Mouse (Mus musculus): ENCODE results near the gene Olfr201. TPM values are rescaled to one million over a fixed set of nuclear protein-coding genes. Genes with fewer than 3 reads are reported as not detected.

Olfr201 gene
- polyA plus RNA-seq, 1 experiment from 2014 or later, result not detected

Other genes with a start within 250 kb of the Olfr201 start
- gene Olfr186, start 242.3 kb downstream of the Olfr201 start, polyA plus RNA-seq (2015; fragmentation: Nextera tagmentation; extraction: Ambion mirVana), result not detected in 2 replicates
- gene Olfr187, start 232.9 kb downstream of the Olfr201 start, polyA plus RNA-seq (2015; fragmentation: Nextera tagmentation; extraction: Ambion mirVana), result not detected in 2 replicates
- gene Olfr190, start 194.6 kb downstream of the Olfr201 start, polyA plus RNA-seq (2015; fragmentation: Nextera tagmentation; extraction: Ambion mirVana), result not detected in 2 replicates
- gene Olfr191, start 182.8 kb downstream of the Olfr201 start, polyA plus RNA-seq (2015; fragmentation: Nextera tagmentation; extraction: Ambion mirVana), result not detected in 2 replicates
- gene Olfr193, start 160.8 kb downstream of the Olfr201 start, polyA plus RNA-seq (2015; fragmentation: Nextera tagmentation; extraction: Ambion mirVana), result not detected in 2 replicates
- not detected in 2 replicates for gene Olfr194, start 151.6 kb downstream of the Olfr201 start, polyA plus RNA-seq (2015; fragmentation: Nextera tagmentation; extraction: Ambion mirVana)
- not detected in 2 replicates for gene Olfr195, start 125.6 kb downstream of the Olfr201 start, polyA plus RNA-seq (2015; fragmentation: Nextera tagmentation; extraction: Ambion mirVana)
- gene Olfr196, start 102.2 kb downstream of the Olfr201 start, polyA plus RNA-seq (2015; fragmentation: Nextera tagmentation; extraction: Ambion mirVana), result not detected in 2 replicates
- gene Olfr198, start 69.1 kb downstream of the Olfr201 start, polyA plus RNA-seq (2015; fragmentation: Nextera tagmentation; extraction: Ambion mirVana), result not detected in 2 replicates
- not detected in 2 replicates for gene Olfr199, start 52.9 kb downstream of the Olfr201 start, polyA plus RNA-seq (2015; fragmentation: Nextera tagmentation; extraction: Ambion mirVana)
- not detected in 2 replicates for gene Olfr202, start 14.2 kb upstream of the Olfr201 start, polyA plus RNA-seq (2015; fragmentation: Nextera tagmentation; extraction: Ambion mirVana)
- not detected in 2 replicates for gene Olfr203, start 26.2 kb upstream of the Olfr201 start, polyA plus RNA-seq (2015; fragmentation: Nextera tagmentation; extraction: Ambion mirVana)
- not detected in 2 replicates for gene Olfr204, start 45.6 kb upstream of the Olfr201 start, polyA plus RNA-seq (2015; fragmentation: Nextera tagmentation; extraction: Ambion mirVana)
- gene Olfr205, start 58.5 kb upstream of the Olfr201 start, polyA plus RNA-seq (2015; fragmentation: Nextera tagmentation; extraction: Ambion mirVana), result not detected in 2 replicates
- not detected in 2 replicates for gene Olfr206, start 76.6 kb upstream of the Olfr201 start, polyA plus RNA-seq (2015; fragmentation: Nextera tagmentation; extraction: Ambion mirVana)
- not detected in 2 replicates for gene Olfr209, start 91.4 kb upstream of the Olfr201 start, polyA plus RNA-seq (2015; fragmentation: Nextera tagmentation; extraction: Ambion mirVana)
- not detected in 2 replicates for gene Gabrr3, start 134.7 kb upstream of the Olfr201 start, polyA plus RNA-seq (2015; fragmentation: Nextera tagmentation; extraction: Ambion mirVana)
- gene Riox2, start 199.1 kb upstream of the Olfr201 start, polyA plus RNA-seq (2015; fragmentation: Nextera tagmentation; extraction: Ambion mirVana), result 22.8 and 25.0 TPM in 2 replicates

Data from heart, embryonic 15.5 days (tissue).